Mouse (Mus musculus) thymus, postnatal 4 days (tissue): ENCODE data around the gene Ahcy.
A peak's percentile ranks its signal among the peaks of the same experiment; 100 is the strongest.
"Not testable (repeated sequence)": the region's sequence is repeated elsewhere in the genome, so short reads cannot be mapped to it uniquely, and the experiment has no call there.

ENCODE experiments used
- DNase-seq: peaks from one replicate; pipeline ENCODE4 v3.0.0; 2021

Ahcy gene

DNA sequence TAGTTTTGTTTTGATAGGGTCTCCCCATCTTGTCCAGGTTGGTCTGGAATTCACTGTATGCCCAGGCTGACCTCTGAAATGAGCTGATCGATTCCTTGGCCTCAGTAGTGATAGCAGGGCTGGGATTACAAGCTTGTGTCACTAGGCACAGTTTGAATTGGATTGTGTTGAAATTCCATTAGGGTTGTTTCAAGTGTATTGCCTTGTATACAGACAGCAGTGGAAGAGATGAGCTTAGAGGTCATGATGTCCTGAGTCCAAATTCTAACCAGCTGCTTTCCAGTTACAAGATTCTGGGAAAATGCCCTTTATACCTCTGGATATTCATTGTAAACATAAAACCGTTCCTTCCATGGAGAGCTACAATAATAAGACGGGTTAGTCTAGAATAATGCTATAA is 950 bp downstream of the Ahcy start:
- DNase-seq = no peak

DNA sequence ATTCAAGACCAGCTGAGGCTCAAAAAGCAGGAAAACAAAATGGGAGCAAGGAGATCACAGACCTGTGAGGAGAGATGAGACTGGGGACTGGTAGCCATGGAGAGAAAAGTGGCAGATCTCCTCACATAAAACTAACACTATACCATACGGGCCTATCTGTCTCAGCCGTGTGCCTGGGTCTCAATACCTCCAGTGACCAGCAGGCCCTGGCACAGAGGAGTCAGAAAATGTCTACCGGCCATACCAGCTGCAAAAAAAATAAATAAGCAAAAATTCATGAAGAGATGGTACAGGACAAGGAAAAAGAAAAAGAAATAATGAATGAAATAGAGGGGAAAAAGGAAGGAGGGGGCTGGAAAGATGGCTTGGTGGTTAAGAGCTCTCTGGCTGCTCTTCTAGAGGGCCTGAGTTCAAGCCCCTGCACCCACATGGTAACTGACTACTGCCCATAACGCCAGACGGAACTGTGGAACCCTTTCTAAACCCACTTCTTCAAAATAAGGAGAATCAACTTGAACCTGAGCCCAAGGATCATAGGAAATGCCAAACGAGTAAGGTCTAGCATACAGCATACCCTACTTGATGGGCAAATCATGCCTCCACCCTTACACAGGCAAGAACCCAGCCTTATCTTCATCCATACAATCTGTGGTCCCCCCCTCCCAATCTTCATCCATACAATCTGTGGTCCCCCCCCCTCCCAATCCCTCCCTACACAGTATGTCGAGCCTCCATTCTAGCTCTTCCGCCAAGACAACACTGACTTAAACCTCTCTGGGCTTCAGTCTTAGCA is 1.7 kb downstream of the Ahcy start:
- DNase-seq = no peak

- DNase-seq = no peak
These were observed 3.3 kb downstream of the Ahcy start for GRCm38 (mm10) chr2:155071027-155071426.

GRCm38 (mm10) chr2:155057361-155057760 is 16.9 kb downstream of the Ahcy start:
- DNase-seq = no peak

DNA sequence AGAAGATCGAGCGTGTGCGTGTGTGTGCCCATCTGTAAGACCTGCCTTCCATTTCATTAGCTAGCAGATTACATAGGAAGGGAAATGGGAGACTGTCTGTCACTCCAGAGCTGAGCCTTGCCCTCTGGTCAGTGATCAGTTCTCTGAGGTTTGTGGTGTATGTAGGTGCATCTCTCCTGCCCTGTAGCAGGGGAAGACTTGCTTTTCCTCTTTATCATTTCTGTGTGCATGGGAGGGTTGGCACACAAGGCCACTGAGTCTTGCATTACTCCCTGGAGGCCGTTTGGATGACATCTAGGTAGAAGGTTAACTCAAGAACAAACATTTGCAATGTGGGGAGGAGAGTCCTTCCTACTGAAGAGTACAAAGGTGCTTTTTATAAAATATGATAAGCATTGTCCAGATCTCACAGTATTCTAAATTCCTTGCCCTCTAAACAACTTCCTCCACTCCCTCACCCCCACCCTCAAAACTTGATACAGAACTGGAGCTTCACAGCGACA is 18.2 kb downstream of the Ahcy start:
- DNase-seq = no peak

GRCm38 (mm10) chr2:155054672-155055071 is 19.6 kb downstream of the Ahcy start:
- DNase-seq = no peak

- DNase-seq = not testable (repeated sequence)
These were observed 20.8 kb downstream of the Ahcy start for GRCm38 (mm10) chr2:155053512-155053911.

GRCm38 (mm10) chr2:155052681-155053080 is 21.6 kb downstream of the Ahcy start:
- DNase-seq = no peak

- no peak for DNase-seq
These were observed 22.5 kb downstream of the Ahcy start for GRCm38 (mm10) chr2:155051622-155052351.

DNA sequence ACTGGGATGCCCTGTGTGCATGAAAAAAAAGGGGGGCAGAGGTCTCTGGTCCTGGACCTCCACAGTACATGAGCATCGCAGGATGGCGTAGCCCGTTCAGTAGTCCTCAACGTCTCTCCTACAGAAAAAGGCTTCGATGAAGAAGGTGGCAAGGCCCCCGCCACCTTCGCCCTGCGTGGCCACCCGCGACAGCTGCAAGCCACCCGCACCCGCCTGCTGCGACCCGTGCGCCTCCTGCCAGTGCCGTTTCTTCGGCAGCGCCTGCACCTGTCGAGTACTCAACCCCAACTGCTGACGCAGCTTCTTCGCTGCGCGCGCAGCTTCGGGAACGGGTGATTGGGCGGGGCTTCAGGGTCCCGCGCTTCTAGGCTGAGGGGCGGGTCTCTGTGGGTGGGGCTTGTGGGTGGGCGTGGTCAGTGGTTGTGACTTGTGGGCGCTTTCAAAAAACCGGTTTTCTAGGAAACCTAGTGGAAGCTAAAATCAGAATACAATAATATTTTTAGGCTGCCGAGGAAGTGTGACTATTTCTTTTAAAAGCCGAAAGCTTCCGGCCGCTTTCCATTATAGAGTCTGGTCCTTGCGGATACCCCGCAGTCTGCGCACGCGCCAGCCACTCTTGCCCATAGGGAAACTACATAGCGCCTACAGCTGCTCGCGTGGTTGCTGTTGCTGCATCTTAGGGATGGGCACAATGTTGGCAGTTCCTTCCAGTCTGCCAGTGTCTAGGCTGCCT is 23.6 kb downstream of the Ahcy start:
- DNase-seq = peak; percentile 99

GRCm38 (mm10) chr2:155050108-155050503 is 24.2 kb downstream of the Ahcy start:
- no peak for DNase-seq

- DNase-seq = peak; percentile 52
These were observed 26.7 kb downstream of the Ahcy start for GRCm38 (mm10) chr2:155047452-155048178.

DNA sequence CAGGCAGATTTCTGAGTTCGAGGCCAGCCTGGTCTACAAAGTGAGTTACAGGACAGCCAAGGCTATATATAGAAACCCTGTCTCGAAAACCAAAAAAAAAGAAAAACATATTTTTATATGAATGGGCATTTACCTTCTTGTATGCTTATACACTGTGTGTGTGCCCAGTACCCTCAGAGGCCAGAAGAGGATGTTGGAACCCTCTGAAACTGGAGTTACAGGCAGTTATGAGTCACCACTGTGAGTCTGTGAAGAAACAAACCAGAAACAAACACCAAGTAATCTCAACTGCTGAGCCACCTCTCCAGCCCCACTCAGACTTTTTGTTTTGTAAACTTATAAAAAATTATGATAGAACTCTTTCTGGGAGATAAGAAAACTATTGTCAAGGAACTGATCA is 27.5 kb downstream of the Ahcy start:
- DNase-seq = no peak

GRCm38 (mm10) chr2:155045075-155045474 is 29.2 kb downstream of the Ahcy start:
- DNase-seq = no peak

- no peak for DNase-seq
These were observed 29.8 kb downstream of the Ahcy start for GRCm38 (mm10) chr2:155044542-155044941.

DNA sequence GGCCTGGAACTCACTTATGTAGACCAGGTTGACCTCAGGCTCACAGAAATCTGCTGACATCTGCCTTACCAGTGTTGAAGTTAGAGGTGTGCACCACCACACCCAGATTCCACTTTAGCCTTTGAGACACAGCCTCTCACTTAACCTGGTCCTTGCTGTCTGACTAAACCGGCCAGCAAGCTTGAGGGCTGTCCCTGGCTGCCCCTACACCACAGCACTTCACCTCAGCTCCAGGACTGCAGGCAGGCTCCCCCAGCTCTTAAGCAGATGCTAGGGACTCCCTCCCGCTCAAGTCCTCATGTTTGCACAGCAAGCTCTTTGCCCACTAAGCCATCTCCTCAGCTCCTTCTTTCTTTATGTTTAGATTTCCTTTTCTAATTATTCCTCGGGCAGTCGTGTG is 34.3 kb downstream of the Ahcy start:
- DNase-seq = no peak

- DNase-seq = no peak
These were observed 41.2 kb downstream of the Ahcy start for GRCm38 (mm10) chr2:155032938-155033710.

DNA sequence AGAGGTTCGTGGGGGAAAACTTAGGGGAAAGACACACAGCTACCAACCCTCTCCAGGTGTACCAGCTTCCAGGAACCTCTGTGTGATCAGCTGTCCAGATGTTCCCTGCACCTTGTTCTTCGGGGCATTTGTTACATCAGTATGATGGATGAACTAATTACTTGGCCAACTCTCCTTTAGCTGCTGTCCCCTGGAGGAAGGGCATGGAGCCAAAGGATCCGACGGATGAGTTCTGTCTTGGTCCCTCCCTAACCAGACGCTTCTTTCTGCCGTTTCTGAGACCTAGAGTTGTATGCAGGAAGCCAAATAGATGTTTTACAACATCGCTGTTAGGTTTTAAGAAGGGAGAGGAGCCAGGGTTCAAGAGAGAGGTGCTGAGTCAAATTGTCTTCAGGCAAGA is 43.5 kb downstream of the Ahcy start:
- no peak for DNase-seq

GRCm38 (mm10) chr2:155020247-155020826 is 54.0 kb downstream of the Ahcy start:
- DNase-seq = not testable (repeated sequence)

GRCm38 (mm10) chr2:155019673-155020072 is 54.6 kb downstream of the Ahcy start:
- peak; percentile 89 for DNase-seq
